Mouse (Mus musculus): ENCODE data around the gene Set.
"Not testable (repeated sequence)": the region's sequence is repeated elsewhere in the genome, so short reads cannot be mapped to it uniquely, and the experiment has no call there.

Gene Set

GRCm38 (mm10) chr2:30057223-30057904 lies at the start of gene Set:
TSS of gene Set (plus strand) at chr2:30057378.
- DNase-seq, result peak; percentile 30 to 43

DNA sequence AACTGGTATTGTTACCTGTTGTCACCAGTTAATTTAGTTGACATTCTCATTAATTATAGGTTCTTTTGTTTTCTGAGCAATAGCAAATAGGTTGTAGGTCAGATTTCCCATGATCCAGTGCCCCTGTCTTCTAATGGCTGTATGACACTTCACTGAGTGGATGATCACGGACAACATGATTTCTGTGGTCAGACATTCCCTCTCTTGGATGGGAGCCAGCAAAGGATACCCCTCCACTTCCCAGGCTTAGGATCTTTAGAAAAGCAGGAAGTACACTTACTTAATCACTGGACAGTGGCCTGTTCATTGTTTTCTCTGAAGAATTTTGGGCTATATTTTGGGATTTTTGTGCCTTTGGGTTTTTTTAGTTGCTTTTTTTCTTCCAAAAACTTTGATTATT lies 48.1 kb upstream of the Set start:
- no peak for DNase-seq

DNA sequence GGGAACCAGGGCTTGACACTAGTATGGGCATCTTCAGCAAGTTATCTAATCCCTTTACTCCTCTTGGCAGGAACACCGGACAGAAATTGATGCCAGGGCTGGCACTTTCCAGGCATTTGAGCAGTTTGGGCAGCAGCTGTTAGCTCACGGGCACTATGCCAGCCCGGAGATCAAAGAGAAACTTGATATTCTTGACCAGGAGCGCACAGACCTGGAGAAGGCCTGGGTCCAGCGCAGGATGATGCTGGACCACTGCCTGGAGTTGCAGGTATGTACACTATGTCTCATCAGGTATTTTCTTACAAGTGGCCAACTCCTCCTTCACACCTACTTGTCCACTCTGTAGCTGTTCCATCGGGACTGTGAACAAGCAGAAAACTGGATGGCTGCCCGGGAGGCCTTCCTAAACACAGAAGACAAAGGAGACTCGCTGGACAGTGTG lies 46.3 kb upstream of the Set start:
- peak; percentile 90 to 95 for DNase-seq

DNA sequence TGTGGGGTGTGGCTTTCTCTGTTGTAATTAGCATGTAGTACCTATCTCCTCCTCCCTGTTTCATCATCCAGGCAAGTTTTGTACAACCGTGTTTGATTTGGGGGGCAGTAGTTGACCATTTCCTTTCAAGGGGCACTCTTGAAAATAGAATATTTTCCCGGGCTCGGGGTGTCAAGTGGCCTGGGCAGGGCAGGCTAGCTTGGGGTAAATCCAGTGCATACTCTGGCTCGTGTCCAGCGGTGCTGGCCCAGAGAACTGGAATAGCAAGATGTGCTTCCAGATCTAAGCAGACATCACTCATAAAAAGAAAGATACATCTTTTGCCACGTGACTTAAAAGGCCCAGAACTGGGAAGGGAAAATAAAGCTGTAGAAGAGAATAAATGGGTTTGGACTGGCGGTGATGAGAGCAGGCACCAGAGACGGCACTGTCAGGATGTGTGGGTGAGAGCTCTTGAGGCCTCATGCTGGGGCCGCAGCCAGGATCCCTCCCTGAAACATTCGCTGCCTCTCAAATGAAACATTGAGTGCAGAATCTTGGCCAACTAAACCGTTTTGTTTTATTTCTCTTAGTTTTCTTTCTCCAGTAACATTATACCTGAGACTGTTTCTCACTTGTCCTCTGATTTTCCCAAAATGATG lies 42.7 kb upstream of the Set start:
- peak in 1 of 2 experiments; percentile 34 for DNase-seq

GRCm38 (mm10) chr2:30025454-30025853 lies 31.7 kb upstream of the Set start:
- no peak for DNase-seq

GRCm38 (mm10) chr2:30026997-30027396 lies 30.2 kb upstream of the Set start:
- no peak for DNase-seq

DNA sequence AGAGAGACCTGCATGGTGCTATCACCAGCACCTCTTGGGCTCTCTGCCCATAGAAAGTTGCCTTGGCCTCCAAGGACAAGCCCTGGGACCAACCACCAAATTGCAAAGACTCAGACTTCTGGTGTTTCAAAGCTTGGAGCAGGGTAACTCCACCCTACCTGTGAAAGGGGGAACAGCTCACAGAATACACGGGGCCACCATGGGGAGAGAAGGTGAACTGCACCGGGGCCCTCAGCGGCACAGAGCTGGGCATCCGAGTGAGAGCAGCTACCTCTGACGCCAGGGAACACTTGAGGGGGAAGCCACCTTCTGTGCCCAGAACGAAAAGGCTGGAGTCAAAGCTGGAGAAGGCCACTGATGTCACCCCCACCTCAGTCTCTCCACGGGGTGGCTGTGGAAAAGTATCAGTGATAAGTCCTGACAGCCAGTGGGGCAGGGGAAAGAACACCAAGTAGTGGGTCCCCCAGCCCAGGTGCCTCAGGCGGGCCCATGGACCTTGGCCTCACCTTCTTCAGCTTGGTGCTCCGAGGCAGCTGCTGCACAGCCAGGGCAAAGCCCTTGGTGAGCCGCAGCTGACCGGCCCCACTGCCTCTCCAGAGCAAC lies 24.8 kb upstream of the Set start:
- peak in 1 of 2 experiments; percentile 42 for DNase-seq

DNA sequence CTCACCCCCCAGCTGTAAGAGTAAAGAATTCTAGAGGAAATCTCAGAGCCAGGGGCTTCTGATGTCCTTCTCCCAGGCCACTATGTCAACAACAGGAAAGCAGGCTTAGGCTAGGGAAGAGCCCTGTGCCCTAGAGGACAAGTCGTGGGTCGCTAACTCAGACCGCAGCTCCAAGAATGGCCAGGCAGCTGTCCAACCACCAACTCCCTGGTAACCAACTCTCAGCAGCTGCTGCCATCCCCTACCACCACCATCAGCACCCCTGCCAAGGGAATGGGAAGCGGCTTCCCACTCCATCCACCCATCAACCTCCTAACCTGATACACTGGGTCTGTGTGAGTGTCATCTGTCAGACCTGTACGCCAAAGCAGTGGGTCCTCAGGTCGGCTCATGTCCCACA lies 24.2 kb upstream of the Set start:
- peak in 1 of 2 experiments; percentile 36 for DNase-seq

DNA sequence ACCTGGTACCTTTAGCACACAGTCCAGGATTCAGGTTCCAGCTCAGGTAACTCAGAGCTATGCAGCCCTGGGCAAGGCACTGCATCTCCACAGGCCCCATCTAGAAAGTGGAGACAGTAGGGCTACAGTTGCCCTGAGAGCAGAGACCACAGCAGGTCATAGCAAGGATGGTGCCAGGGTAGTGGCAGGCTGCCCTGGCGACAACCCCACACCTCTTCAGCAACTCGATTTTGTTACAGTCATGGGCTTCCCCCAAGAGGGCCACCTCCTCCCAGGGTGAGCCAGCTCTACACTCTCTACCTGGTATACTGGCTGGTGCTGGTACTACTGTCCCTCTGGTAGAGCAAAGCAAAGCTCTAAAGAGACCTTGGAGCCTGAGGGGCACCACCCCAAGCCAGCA lies 19.4 kb upstream of the Set start:
- no peak for DNase-seq

- DNase-seq, result no peak
Measured at GRCm38 (mm10) chr2:30038370-30038769, 18.8 kb upstream of the Set start.

GRCm38 (mm10) chr2:30039687-30040086 lies 17.5 kb upstream of the Set start:
- no peak for DNase-seq

DNA sequence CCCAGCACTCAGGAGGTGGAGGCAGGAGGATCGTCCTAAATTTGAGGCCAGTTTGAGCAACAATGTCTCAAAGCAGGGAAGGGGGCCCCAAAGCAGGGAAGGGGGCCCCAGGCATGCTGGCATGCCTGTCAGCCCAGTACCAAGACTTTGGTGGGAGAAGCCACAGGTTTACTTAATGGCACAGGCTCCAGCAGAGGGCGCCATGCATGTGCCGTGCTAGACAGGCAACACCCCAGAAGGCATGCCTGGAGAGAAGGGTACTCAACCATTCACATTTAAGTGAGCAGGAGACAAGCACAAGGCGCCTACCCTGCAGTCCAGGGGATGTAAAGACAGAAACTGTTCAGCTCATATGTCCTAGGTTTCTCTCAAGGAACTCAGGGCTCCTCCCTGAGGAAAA lies 14.7 kb upstream of the Set start:
- peak; percentile 91 to 94 for DNase-seq

DNA sequence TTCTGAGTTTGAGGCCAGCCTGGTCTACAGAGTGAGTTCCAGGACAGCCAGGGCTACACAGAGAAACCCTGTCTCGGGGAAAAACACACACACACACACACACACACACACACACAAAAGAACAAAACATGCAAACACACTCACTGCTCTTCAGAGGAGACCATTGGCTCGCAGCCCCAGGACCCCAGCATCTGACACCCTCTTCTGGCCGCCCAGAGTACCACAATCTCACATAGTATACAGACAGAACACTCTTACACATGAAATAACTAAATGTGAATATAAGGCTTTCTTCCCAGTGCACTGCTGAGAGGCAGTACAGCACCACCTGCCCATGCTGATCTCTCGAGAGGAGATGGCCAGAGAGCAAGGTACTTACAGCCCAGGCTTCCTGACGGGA lies 12.6 kb upstream of the Set start:
- no peak for DNase-seq

GRCm38 (mm10) chr2:30047127-30047526 lies 10.1 kb upstream of the Set start:
- DNase-seq, result no peak

GRCm38 (mm10) chr2:30048101-30048501 lies 9.1 kb upstream of the Set start:
- DNase-seq, result no peak

GRCm38 (mm10) chr2:30048699-30049388 lies 8.3 kb upstream of the Set start, which contains the start of gene Wdr34:
TSS of gene Wdr34 (minus strand) at chr2:30048881.
- DNase-seq, result peak; percentile 99

DNA sequence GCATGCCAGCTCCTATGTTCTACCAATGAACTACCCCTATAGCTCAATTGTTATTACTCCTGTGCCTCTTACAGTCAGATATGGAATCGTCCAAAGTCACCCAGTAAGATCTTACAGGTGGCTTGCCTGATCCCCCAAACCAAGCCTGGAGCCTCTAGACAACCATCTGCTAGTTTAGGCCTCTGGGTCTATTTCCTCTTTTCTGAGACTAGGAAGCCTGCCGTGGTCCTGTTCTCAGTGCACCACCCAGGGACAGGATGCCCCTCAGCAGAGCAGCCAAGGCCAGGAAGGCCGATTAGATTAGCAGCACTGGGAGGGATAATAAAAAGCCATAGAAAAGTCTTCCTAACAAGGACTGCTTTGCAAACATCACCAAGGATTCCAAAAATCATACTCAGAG lies 7.3 kb upstream of the Set start:
- DNase-seq, result no peak

- DNase-seq, result no peak
Measured at GRCm38 (mm10) chr2:30051992-30052761, 5.0 kb upstream of the Set start.

DNA sequence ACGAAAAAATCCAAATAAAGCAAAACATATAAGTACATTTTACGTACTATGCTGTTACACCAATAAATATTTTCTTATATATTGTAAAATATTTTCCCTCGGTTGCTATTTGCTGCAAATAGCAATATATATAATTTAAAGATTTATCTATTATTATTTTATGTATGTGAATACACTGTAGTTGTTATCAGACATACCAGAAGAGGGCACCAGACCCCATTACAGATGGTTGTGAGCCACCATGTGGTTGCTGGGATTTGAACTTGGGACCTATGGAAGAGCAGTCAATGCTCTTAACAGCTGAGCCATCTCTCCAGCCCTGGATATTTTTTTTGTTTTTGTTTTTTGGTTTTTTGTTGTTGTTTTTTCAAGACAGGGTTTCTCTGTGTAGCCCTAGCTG lies 1.9 kb upstream of the Set start:
- not testable (repeated sequence) for DNase-seq

DNA sequence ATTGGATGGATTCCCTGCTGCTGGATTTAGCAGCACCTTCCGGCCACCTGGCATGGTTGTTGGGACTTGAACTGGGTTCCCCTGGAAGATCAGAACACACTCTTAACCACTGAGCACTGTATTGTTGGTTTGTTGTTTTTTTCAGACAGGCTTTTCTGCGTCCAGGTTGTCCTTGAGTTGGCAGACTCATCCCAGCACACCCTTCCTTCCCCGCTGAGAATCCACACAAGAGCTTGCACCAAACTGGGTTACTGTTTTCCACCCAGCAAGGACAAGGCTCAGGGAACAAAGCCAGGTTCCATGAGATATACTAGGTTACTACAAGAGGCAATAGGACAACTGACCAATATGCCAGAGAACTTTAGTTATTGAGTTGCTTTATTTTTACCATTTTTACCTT lies 442 bp upstream of the Set start:
- no peak for DNase-seq

GRCm38 (mm10) chr2:30058418-30058817 lies 1.2 kb downstream of the Set start:
- no peak for DNase-seq

Measured in cerebellum, postnatal 10 days (tissue).